Mouse (Mus musculus) adrenal gland, adult (tissue): ENCODE results near the gene Zfp512b.
A peak's percentile ranks its signal among the peaks of the same experiment; 100 is the strongest.

Source experiments
- DNase-seq, 2 experiments: peaks; one replicate each; pipeline ENCODE4 v3.0.0; 2022 to 2023; ENCODE audit warnings: low spot score in 1 of 2; ENCODE audit not compliant: inconsistent age in 2 of 2

Gene Zfp512b

DNA sequence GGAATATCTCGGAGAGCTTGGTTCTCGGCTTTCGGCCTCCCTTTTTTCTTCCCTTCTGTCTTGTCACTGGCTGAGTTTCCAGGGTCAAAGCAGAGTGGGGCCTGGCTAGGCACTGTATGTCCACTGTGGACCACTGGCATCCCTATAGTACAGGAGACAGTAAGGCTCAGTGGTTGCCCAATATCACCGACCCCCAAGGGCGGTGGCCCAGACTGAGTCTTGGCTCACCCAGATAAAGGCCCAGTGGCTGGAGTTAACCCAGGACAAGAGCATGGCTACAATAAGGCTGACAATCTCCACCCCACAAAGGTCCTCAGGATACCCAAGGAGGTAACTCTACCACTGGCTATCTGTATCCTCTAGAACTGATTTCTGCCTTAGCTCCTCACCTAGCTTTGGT lies 2.1 kb downstream of the Zfp512b start:
- no peak for DNase-seq

DNA sequence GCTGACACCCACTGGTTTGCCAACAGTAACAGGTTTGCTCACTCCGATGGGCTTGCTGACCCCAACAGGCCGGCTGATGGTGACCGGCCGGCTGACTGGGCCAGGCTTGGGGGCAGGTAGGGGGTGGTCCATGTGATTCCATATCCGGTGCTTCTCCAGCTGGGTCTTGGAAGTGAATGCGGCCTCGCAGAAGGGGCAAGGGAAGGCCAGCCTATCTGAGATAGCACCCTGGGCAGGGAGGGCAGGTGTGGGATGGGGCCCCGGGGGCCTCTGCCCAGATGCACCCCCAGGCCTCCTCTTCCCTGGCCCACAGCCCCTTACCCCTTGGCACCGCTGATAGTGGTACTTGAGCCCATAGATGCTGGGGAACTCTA lies 2.9 kb downstream of the Zfp512b start:
- DNase-seq: no peak

GRCm38 (mm10) chr2:181589011-181589731 lies 3.4 kb downstream of the Zfp512b start:
- peak in 1 of 2 experiments; percentile 6 for DNase-seq

- DNase-seq: peak; percentile 22 to 61
Observed at GRCm38 (mm10) chr2:181588229-181588780, 4.3 kb downstream of the Zfp512b start.

- peak; percentile 30 to 55 for DNase-seq
Observed at GRCm38 (mm10) chr2:181587796-181588195, 4.8 kb downstream of the Zfp512b start.

DNA sequence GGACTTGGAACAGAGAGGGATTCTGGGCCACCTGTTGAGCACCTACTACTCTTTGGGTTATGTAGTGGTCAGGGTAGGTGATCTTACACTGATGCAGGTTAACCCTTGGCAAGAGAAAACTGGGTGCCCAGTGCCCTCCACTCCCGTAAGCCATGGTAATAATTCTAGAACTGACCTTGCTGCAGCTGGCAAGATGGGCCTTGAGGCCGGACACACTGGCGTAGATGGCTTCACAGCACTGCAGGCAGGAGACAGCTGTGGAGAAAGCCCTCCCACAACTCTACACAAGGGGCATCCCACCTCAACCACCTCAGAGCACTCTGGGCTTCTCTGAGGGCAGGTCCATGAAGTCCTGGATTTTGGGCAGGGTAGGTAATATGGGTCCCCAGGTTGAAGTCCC lies 6.5 kb downstream of the Zfp512b start:
- peak in 1 of 2 experiments; percentile 64 for DNase-seq

- DNase-seq: no peak
Observed at GRCm38 (mm10) chr2:181585506-181585905, 7.1 kb downstream of the Zfp512b start.

GRCm38 (mm10) chr2:181584411-181584942 lies 8.1 kb downstream of the Zfp512b start, which contains the start of gene Uckl1:
TSS of gene Uckl1 (minus strand) at chr2:181584892.
- no peak for DNase-seq

DNA sequence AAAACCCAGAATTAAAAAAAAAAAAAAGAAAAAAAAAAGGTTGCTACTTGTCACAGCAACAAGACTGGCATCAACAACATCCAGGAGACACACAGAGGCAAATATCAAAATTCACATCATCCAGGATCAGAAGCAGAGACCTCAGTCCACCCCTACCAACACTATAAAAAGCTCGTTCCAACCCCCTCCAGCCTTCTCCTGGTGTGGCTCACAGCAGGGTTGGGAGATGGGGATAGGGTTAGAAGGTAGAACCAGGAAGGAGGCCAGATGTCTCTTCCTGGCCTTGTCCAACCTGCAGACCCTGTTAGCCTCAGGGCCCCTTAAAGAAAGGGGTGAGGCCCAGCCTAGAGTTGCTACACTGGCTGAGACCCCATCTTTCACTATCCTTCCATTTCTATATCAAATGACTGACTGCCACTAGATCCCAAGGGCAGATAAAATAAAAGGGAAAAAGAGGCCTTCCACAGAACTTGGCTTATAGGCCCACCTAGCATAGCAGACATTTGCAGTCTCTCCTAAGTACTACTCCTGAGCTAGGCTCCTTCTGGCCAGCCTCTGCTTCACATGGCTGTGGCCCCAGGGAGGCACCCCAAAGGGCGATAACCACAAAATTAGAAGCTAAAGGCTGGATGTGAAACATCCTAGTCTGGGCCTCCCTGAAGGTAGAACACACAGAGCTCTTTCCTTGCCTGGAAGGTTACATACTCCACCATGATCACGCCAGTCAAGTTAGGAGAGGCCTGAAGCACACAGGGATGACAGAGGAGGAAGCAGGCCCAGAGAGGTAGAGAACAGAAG lies 8.9 kb downstream of the Zfp512b start:
- DNase-seq: no peak

- DNase-seq: peak in 1 of 2 experiments; percentile 4
Observed at GRCm38 (mm10) chr2:181582939-181583338, 9.7 kb downstream of the Zfp512b start.

GRCm38 (mm10) chr2:181582358-181582757 lies 10.2 kb downstream of the Zfp512b start:
- DNase-seq: no peak

DNA sequence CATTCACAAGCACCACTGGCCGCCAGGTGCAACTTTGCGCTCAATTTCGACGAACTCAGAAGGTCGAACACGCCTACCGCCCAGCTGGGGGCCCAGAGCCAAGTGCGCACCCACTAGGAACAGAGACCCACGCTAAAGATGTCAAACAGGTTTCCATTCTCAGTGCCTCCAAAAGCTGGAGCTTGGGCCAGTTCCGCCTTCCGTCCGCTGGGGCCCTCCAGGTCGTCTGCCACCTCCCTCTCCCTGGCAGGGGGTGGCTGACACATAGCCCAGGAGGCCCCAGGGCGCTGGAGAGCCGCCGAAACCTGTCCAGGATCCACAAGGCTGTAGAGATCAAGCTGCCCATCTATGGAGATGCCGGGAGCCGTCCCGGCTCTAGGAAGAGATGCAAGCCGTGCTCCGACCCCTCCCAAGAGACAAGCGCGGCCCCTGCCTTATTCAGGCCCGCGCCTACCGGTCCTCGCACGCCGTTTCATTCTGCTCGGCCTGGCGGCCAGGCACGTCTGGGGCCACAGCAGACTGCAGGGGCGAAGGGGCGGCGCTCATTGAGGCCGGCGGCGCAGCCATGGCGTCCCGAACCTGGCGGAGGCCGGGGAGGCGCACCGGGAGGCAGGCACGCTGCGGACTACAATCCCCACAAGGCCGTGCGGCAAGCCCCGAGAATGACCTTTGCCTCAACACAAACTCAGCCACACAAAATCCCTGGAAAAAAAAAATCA lies 11.0 kb downstream of the Zfp512b start:
- peak; percentile 91 to 96 for DNase-seq

- DNase-seq: peak; percentile 88 to 96
Observed at GRCm38 (mm10) chr2:181581016-181581401, 11.6 kb downstream of the Zfp512b start.

GRCm38 (mm10) chr2:181580131-181580772 lies 12.4 kb downstream of the Zfp512b start:
- no peak for DNase-seq

GRCm38 (mm10) chr2:181579681-181580080 lies 12.9 kb downstream of the Zfp512b start:
- DNase-seq: no peak

DNA sequence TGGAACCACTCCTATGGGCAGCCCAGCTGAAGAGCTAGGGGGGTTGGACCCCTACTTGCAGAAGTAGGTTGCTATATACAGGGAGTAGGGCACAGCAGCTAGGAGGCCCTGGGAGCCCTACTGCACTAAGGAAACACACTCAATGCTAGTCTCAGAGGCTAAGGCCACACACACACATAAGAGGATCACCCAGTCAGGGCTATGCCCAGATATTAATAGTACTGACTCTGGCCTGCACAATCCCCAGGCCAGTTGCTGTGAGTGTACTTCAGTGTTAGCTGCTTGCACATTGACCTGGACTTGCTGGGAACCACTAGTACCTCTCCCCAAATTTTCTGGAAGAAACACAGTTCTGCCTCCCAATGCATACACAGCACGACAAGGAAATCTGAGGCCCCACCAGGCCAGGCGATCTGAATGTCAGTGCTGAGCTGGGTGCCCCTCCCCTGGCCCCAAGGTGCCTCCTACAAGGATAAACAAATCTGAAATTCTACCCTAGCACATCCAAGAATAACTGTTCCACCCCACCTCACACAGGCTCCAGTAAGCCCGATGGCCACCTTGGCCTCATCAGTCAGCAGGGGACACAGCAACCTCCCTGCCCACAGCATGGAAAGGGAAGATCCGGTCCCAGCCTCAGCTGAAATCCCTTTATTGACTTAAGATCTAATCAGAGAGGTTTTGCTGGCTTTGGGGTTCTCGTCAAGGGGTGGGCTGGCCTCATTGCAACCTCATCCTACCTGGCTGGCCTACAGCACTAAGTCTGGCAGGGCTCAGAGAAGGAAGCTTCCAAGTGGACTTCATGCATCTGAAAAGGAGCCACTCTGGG lies 13.6 kb downstream of the Zfp512b start:
- DNase-seq: no peak

GRCm38 (mm10) chr2:181577981-181578581 lies 14.5 kb downstream of the Zfp512b start:
- DNase-seq: peak in 1 of 2 experiments; percentile 12

DNA sequence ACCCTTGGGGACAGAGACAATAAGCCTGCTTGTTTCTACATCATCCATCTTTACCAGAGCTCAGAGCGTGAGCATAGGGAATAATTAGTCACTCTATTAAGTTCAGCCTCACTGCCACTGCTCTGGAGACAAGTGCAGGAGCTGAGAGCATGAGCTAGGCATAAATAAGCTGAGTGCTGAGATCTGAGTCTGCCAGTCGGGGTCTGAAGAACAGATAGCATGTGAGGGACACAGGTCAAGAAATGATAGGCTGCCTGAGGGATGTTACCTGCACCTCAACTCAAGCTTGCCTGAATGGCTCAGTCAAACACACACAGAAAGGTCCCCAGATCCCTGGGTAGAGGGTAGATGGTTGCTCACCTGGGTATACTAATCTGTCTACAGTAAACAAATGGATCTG lies 15.5 kb downstream of the Zfp512b start:
- DNase-seq: no peak

- no peak for DNase-seq
Observed at GRCm38 (mm10) chr2:181576613-181577012, 16.0 kb downstream of the Zfp512b start.
